Mouse (Mus musculus) erythroid progenitor cell, adult 5-6 weeks (primary cell): ENCODE results near the gene Ptprt. TPM values are rescaled to one million over a fixed set of nuclear protein-coding genes. Genes with fewer than 3 reads are reported as not detected.
"Not testable (repeated sequence)": the region's sequence is repeated elsewhere in the genome, so short reads cannot be mapped to it uniquely, and the experiment has no call there.

ENCODE experiments used
- ATAC-seq: replicated peaks from 2 replicates; pipeline ENCODE4 v1.8.0; 2016; ENCODE audit warnings: moderate number of reproducible peaks, mild to moderate bottlenecking, moderate TSS enrichment, inconsistent platforms; ENCODE audit not compliant: poor library complexity, low FRiP score, severe bottlenecking
- total RNA-seq, 2 experiments: library from RNA; stranded (forward) in 1 of 2; stranded (reverse) in 1 of 2; fragments of 150-400 nt in 1 of 2; fragments of 186-747, 209-891 nt in 1 of 2; gene quantifications; 2 replicates each; pipeline versions ENCODE4 v1.2.3 to v1.2.4; 2015 to 2017; ENCODE audit warnings: low replicate concordance in 2 of 2

Ptprt gene
- total RNA-seq, 2 experiments from 2014 or later, result not detected

- no peak for ATAC-seq
Measured at GRCm38 (mm10) chr2:162248296-162248695, 412.7 kb downstream of the Ptprt start.

- no peak for ATAC-seq
Measured at GRCm38 (mm10) chr2:162222476-162222875, 438.5 kb downstream of the Ptprt start.

DNA sequence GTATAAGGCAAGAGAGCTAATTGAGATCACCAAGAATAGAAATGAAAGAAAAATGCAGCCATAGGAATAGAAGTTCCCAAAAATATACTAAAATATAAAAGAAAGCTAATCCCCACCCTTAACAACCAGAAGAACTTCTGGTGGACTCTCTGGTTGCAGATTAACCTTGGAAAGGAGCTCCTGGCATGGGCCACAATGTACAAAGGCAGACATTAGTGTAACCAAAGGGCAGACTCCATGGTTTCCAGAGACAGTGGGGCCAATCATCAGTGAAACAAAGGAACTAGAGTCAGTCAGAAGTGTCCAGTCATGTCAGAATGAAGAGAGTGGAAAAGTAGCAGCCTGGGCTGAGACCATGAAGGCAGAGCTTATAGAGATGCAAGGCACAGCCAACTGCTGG lies 440.4 kb downstream of the Ptprt start:
- no peak for ATAC-seq

GRCm38 (mm10) chr2:162219507-162219906 lies 441.4 kb downstream of the Ptprt start:
- ATAC-seq, result no peak

- ATAC-seq, result no peak
Measured at GRCm38 (mm10) chr2:162217896-162218295, 443.1 kb downstream of the Ptprt start.

GRCm38 (mm10) chr2:162212397-162212796 lies 448.6 kb downstream of the Ptprt start:
- no peak for ATAC-seq

DNA sequence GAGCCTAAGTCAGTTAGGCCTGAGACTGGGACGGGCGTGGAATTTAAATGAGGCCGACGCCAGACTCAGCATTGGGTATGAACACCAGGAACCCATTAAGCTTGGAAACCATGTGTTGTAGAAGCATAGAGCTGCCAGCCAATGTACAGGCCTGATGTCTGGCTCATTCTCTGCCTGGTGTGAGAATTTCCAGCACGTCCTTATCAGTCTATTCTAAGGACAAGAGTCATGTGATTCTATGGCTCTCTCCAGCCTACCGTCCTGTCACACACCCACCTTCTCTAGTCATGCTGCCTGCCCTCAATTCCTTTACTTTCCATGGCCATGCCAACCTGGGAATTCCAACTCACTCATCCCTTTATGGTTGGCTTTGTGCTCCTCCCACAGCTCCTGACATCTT lies 450.4 kb downstream of the Ptprt start:
- no peak for ATAC-seq

DNA sequence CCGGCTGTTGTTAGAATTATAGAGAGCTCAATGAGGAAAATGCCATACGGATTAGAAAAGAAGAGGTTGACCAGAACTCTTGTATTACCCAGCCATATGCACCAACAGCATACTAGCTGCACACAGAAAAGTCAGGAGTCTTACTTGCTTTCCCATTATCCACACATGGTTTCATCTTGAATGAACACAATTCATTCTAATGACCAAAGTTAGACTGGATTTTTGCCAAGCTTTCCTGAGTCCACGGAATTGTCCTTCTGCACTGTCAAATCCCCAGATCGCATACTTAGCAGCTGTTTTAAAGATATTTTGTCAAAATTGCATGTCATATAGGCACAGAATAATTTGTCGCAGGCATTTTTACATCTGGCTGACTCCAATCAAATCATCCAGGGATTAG lies 463.6 kb downstream of the Ptprt start:
- no peak for ATAC-seq

DNA sequence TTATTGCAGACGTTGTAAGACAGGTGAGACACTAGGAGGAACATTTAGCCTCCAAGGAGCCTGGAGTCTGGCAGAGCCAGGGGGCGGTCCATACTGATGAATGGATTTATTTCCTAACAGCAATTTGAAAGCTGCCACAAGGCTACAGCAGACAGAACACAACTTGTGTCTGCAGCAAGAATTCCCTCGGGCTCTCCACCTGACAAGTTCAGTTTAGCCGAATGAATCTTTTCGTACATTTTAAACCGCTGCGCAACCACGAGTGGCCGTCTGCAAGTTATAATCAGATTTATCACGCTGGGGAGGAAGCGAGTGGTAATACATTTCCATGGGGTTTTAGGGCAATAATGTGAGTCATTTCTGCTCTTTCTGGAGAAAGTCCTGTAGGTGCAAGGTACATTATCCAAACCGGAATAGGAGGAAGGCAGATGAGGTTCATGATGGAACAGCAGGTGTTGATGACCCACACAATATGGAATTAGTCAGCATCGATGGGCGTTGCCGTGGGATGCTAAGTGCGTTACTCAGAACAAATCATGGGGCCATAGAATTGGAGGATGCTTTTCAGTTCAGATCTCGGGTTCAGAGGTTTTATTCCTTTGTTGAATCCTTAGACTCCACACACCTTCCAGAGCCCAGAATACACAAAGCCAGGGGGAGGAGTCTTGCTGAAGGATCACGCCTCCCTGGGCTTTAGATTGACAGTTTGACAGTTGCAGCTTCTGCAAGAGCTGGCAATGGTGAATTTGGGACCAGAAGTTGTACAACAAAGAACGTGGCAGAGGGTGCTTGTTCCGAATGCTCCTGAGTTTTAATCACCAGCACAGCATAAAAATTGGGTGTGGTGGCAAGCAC lies 478.1 kb downstream of the Ptprt start:
- ATAC-seq, result no peak

- no peak for ATAC-seq
Measured at GRCm38 (mm10) chr2:162181826-162182225, 479.1 kb downstream of the Ptprt start.

GRCm38 (mm10) chr2:162172529-162172928 lies 488.4 kb downstream of the Ptprt start:
- ATAC-seq, result no peak

GRCm38 (mm10) chr2:162141845-162142411 lies 519.0 kb downstream of the Ptprt start:
- no peak for ATAC-seq

- ATAC-seq, result not testable (repeated sequence)
Measured at GRCm38 (mm10) chr2:162136176-162136575, 524.8 kb downstream of the Ptprt start.

- ATAC-seq, result no peak
Measured at GRCm38 (mm10) chr2:162131607-162132304, 529.2 kb downstream of the Ptprt start.

GRCm38 (mm10) chr2:162129896-162130295 lies 531.1 kb downstream of the Ptprt start:
- no peak for ATAC-seq

DNA sequence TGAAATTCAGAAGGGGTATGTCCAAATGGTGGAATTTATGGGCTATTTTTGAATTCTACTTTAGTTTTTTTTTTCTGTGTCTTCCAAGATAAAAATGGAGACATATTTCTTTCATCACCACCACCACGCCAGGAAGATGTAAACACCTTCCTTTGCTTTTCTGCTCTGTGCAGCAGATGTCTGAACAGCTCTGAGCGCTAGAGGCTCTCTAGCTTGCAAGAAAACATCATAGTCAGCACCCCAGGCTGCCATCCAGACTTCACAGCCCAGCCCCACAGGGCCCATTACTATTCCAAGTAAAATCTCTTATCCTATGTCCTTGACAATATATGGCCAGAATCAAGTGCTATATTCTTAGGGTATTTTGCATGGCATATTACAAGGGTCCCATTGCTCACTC lies 542.9 kb downstream of the Ptprt start:
- no peak for ATAC-seq

DNA sequence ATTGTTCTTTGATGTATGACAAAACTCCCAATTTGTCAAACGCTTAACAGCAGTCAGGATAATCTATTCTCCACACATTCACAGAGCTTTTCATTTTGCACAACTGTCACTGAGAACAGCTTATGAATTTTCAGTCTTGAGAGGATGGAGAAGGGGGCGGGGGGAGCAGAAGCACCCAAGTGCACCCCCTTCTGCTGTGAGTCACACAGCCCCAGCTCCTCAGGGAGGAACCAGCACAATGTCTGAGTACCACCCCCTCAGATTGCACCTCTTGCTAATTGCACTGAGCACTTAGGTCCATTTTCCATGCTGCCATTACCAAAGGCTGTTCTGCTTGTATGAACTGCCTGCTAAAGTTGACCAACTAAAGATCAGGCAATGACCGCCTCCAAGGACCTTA lies 578.6 kb downstream of the Ptprt start:
- no peak for ATAC-seq

- no peak for ATAC-seq
Measured at GRCm38 (mm10) chr2:162080717-162081398, 580.1 kb downstream of the Ptprt start.

DNA sequence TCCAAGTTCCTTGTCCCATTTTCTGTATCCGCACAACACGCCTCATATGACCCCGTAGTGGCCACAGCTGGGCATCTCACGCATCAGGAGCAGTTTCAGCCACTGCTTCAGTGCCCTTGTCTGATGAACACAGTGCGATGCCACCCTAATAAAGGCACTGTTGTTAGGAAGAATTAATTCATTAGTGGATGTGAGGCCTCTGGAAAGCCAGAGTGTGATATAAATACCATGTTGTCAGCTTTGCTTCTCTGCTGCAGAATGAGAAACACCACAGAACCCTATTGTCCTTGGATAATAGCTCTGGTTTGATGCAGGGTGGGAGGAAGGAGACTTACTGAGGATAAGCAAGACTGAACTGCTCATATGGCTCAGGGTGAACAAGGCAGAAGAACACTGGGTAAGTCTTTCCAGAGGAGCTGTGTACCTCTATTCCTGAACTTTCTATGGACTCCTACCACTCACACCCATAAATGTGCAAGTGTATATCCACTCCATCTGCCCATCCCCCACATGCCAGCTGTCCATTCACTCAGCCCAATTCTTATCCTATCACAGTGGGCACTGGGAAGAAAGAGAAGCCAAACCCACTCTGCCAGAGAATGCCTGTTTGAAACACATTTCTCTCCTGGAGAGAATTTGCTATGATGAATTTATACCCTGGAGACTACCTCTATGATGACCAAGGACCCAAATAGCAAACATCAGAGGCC lies 582.2 kb downstream of the Ptprt start:
- no peak for ATAC-seq

GRCm38 (mm10) chr2:162052816-162053215 lies 608.1 kb downstream of the Ptprt start:
- no peak for ATAC-seq
